Mouse (Mus musculus): Measurements from ENCODE around the gene Tcirg1.

DNA sequence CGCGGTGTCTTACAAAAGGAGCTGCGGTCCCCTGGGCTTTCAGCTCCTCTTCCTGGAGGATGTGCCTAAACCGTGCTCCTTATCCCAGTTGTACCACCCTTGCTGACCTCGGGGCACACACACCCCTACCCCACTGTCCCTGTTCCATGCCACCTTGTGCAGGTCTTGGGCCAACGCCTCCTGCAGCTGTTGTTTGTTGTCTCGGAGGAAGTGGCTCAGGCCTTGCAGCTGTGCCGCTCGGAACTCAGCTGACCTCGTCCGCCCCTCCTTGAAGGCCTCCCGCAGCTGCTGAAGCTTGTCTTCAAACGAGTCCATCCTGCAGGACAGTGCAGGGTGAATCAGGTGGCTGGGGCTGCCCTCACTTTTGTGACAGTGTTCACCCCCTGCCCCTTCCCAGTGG is 16.7 kb upstream of the Tcirg1 start:
- no peak for TF ChIP-seq CTCF (conservative IDR thresholded peaks at IDR 0.05; ENCODE audit: insufficient read depth, insufficient read length, low read depth, low read length)
- no peak for TF ChIP-seq POLR2A (IDR thresholded peaks at IDR 0.05; ENCODE audit: low read depth, low read length)
